Mouse (Mus musculus) gastrocnemius, adult 2 months (tissue): ENCODE data around the gene Ppie. TPM values are rescaled to one million over a fixed set of nuclear protein-coding genes. Genes with fewer than 3 reads are reported as not detected.
"Not testable (repeated sequence)": the region's sequence is repeated elsewhere in the genome, so short reads cannot be mapped to it uniquely, and the experiment has no call there.

Source experiments
- DNase-seq: peaks from one replicate; pipeline ENCODE4 v3.0.0; 2022
- H3K27ac ChIP-seq: fragments of 200-600 bp; 2 replicates; pipeline ENCODE4 v1.8.1; 2022; ENCODE audit warnings: mild to moderate bottlenecking
- H3K4me3 ChIP-seq: fragments of 200-600 bp; 2 replicates; pipeline ENCODE4 v1.8.1; 2022; ENCODE audit warnings: mild to moderate bottlenecking, moderate library complexity
- CTCF ChIP-seq: fragments of 200-600 bp; IDR thresholded peaks from 2 replicates; pipeline ENCODE4 v1.8.1; 2022; ENCODE audit warnings: antibody characterized with exemption, mild to moderate bottlenecking, moderate library complexity
- intact Hi-C: fragments of 180-260 bp; cut with DNase I; formaldehyde crosslinking; loops from one replicate; pipeline ENCODE4 v1.15.1; 2025
- total RNA-seq, 2 experiments: library from RNA; stranded (reverse); gene quantifications; 2 replicates each; pipeline ENCODE4 v1.2.3; 2021

Ppie gene
- total RNA-seq, 2 experiments from 2014 or later = 21.3 to 21.4 TPM

- intact Hi-C loops = no loop called here
- DNase-seq = no peak
- TF ChIP-seq CTCF = no peak
- Histone ChIP-seq H3K4me3 (no peak overlapping the region), H3K27ac (no peak overlapping the region)
Observed at GRCm38 (mm10) chr4:123110751-123111150, 29.0 kb downstream of the Ppie start.

- intact Hi-C loops = no loop called here
- Histone ChIP-seq H3K4me3 (no peak overlapping the region), H3K27ac (no peak overlapping the region)
- TF ChIP-seq CTCF = no peak
- no peak for DNase-seq
Observed at GRCm38 (mm10) chr4:123108056-123108455, 31.7 kb downstream of the Ppie start.

- H3K4me3 ChIP-seq = no peak overlapping the region
- intact Hi-C loops = no loop called here
- TF ChIP-seq CTCF = no peak
- no peak for DNase-seq
- H3K27ac ChIP-seq = no peak overlapping the region
Observed at GRCm38 (mm10) chr4:123106864-123107263, 32.9 kb downstream of the Ppie start.

- DNase-seq, H3K27ac ChIP-seq, intact Hi-C loops: not testable (repeated sequence)
Observed at GRCm38 (mm10) chr4:123105929-123106328, 33.8 kb downstream of the Ppie start.

GRCm38 (mm10) chr4:123105451-123105790 lies 34.3 kb downstream of the Ppie start:
- no peak for DNase-seq
- intact Hi-C loops = no loop called here
- H3K4me3 ChIP-seq = no peak overlapping the region
- no peak for TF ChIP-seq CTCF
- no peak overlapping the region for H3K27ac ChIP-seq

More at GRCm38 (mm10) chr4:123105929-123106328, 33.8 kb downstream of the Ppie start:
- not testable (repeated sequence) for H3K4me3 ChIP-seq

- no peak for TF ChIP-seq CTCF
- H3K27ac ChIP-seq = no peak within 1 kb of the TSS
- DNase-seq = no peak
- H3K4me3 ChIP-seq = no peak within 1 kb of the TSS
- intact Hi-C loops = no loop called here
Observed at GRCm38 (mm10) chr4:123104651-123105450, 34.9 kb downstream of the Ppie start, which contains the start of gene Bmp8b. Gene Bmp8b (plus strand): TSS chr4:123105165.

GRCm38 (mm10) chr4:123093869-123094268 lies 45.9 kb downstream of the Ppie start:
- intact Hi-C loops = no loop called here
- no peak overlapping the region for H3K4me3 ChIP-seq
- no peak overlapping the region for H3K27ac ChIP-seq
- no peak for TF ChIP-seq CTCF
- DNase-seq = no peak

- Histone ChIP-seq H3K27ac (no peak overlapping the region), H3K4me3 (no peak overlapping the region)
- intact Hi-C loops = no loop called here
- no peak for TF ChIP-seq CTCF
- DNase-seq = no peak
Observed at GRCm38 (mm10) chr4:123093064-123093776, 46.5 kb downstream of the Ppie start.

- H3K4me3 ChIP-seq = no peak overlapping the region
- TF ChIP-seq CTCF = no peak
- intact Hi-C loops = no loop called here
- H3K27ac ChIP-seq = no peak overlapping the region
- no peak for DNase-seq
Observed at GRCm38 (mm10) chr4:123092621-123093020, 47.1 kb downstream of the Ppie start.

- Histone ChIP-seq H3K27ac (no peak overlapping the region), H3K4me3 (no peak overlapping the region)
- no peak for TF ChIP-seq CTCF
- intact Hi-C loops = no loop called here
- no peak for DNase-seq
Observed at GRCm38 (mm10) chr4:123086381-123086780, 53.4 kb downstream of the Ppie start.

- H3K27ac ChIP-seq = no peak overlapping the region
- intact Hi-C loops = no loop called here
- DNase-seq = no peak
- TF ChIP-seq CTCF = no peak
- H3K4me3 ChIP-seq = no peak overlapping the region
Observed at GRCm38 (mm10) chr4:123085290-123085689, 54.5 kb downstream of the Ppie start.

- H3K4me3 ChIP-seq = no peak overlapping the region
- no peak for DNase-seq
- TF ChIP-seq CTCF = no peak
Observed at GRCm38 (mm10) chr4:123083323-123083902, 56.3 kb downstream of the Ppie start.

More at GRCm38 (mm10) chr4:123083323-123083902, 56.3 kb downstream of the Ppie start:
- intact Hi-C loops = loop anchor here (1.0 to 5.0 kb wide), 3 partner anchors 88 to 186 kb away; partner anchors contain the start of gene Mycl
- H3K27ac ChIP-seq = no peak overlapping the region
